Mouse (Mus musculus) gastrocnemius, postnatal 4 days (tissue): ENCODE results near the gene Kcnj8. TPM values are rescaled to one million over a fixed set of nuclear protein-coding genes. Genes with fewer than 3 reads are reported as not detected.
"Not testable (repeated sequence)": the region's sequence is repeated elsewhere in the genome, so short reads cannot be mapped to it uniquely, and the experiment has no call there.

Source experiments
- DNase-seq, 2 experiments: peaks; one replicate each; pipeline ENCODE4 v3.0.0; 2021 to 2022; ENCODE audit warnings: low spot score in 2 of 2, mixed read lengths in 2 of 2
- total RNA-seq, 2 experiments: library from RNA; stranded (reverse); gene quantifications; 2 replicates each; pipeline ENCODE4 v1.2.3; 2021

Kcnj8 gene
- total RNA-seq, 2 experiments from 2014 or later = 21.0 to 21.2 TPM

GRCm38 (mm10) chr6:142551482-142551881 is 19.9 kb downstream of the Kcnj8 start:
- DNase-seq = no peak

DNA sequence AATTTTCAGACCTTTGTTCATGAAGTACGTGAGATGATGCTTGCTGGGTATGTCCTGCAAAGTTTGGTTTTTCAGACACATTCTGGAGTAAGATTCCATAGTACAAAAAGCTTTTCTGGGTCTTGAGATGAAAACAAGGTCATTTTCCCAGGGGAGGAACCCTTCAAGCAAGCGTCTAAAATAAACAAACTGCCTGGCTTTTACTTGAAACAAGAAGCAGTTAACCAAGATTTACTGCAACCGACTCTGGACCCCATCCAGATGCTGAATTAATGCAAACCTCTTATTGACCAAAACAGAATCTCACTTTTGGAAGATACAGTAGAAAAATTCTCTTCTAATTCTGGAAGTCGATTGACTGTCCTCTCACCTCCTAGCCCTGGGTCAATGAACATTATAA is 20.5 kb downstream of the Kcnj8 start:
- DNase-seq = no peak

DNA sequence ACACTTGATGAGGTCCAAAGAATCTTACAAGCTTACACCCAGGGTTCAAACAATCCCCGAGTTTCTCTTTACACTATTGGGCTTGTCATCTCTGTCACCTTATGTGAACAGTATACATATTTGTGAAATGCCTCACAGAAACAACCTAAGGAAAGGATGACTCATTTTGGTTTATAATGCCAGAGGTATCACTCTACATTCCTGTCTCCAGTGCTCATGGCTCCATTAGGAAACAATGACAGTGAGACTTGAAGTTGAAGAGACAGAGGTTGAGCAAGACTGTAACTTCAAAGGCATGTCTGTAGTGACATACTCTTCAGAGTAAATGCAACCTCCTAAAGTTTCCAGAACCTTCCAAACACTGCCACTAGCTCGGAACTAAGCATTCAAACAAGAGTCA is 23.0 kb downstream of the Kcnj8 start:
- no peak for DNase-seq

DNA sequence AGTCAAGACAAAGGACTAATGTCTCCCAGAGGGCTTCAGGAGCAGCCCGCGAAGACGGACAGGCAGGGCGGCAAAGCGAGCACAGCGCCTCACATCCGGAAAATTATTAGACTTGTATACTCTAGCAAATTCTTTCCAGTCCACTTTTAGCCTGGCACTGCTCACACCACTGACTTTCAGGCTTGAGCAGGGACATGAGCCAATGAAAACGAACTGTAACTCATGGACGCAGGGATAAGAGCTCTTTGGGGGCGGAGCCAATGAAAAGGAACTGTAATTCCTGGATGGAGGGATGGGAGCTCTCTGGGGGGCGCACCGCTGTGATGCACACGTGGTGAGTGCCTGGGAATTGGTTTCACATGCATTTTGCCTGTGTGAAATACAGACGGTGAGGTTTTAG is 26.3 kb downstream of the Kcnj8 start:
- DNase-seq = no peak

DNA sequence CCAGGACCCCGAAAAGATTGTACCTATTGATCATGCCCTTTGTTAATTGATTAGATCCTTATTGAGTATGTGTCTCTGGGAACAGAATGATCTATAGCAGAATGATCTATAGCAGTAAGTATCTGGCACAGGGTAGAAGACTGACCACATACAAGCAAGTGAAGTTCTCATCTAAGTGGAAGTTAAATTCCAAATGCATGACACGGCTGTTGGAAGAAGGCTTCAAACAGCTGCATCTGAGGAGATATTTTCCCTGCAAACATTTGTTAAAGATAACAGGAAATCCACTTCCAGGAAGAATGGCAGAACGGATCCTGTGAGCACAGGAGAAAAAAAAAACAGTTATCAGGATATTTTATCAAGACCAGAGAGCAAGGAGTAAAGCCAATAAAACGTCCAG is 27.8 kb downstream of the Kcnj8 start:
- DNase-seq = no peak

DNA sequence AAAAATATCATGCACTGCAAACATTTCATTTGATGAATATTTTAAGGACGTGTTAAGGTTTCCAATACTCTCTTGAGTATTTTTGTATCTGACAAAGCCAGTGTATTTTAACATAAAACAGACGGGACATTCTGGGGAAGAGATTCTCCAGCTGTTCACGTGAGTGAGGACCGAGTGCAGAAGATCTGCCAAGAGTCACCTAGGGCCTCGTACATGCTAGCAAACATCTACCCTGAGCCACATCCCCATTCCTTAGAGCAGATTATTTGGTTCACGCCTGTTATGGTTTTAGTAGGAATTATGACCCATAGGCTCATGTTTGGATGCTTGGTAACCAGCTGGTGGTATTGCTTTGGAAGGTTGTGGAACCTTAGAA is 28.6 kb downstream of the Kcnj8 start:
- DNase-seq = no peak

GRCm38 (mm10) chr6:142542082-142542799 is 29.2 kb downstream of the Kcnj8 start:
- DNase-seq = no peak

GRCm38 (mm10) chr6:142540561-142541160 is 30.8 kb downstream of the Kcnj8 start:
- no peak for DNase-seq

- DNase-seq = no peak
These were observed 31.3 kb downstream of the Kcnj8 start for GRCm38 (mm10) chr6:142540131-142540530.

- DNase-seq = peak in 1 of 2 experiments; percentile 25
These were observed 32.9 kb downstream of the Kcnj8 start for GRCm38 (mm10) chr6:142538503-142538902.

GRCm38 (mm10) chr6:142533412-142533811 is 38.0 kb downstream of the Kcnj8 start:
- DNase-seq = no peak

DNA sequence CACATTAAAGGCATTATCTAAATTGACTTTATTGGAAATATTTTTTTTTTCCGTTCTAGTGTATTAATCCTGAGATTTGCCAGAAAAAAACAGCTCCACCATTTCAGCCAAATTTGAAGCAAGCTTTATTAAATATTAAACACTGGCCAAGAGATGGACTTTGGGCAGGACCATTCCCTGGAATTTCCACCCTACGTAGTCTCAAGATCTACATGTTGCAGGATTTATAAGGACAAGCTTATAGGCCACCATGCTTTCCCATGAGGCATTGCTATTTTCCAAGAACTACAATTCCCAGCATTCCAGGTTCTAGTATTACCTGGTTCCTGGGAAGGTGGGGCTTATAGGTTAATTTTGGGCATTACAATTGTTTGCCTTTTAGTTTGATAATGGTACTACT is 38.7 kb downstream of the Kcnj8 start:
- no peak for DNase-seq

- DNase-seq = no peak
These were observed 39.3 kb downstream of the Kcnj8 start for GRCm38 (mm10) chr6:142532141-142532540.

DNA sequence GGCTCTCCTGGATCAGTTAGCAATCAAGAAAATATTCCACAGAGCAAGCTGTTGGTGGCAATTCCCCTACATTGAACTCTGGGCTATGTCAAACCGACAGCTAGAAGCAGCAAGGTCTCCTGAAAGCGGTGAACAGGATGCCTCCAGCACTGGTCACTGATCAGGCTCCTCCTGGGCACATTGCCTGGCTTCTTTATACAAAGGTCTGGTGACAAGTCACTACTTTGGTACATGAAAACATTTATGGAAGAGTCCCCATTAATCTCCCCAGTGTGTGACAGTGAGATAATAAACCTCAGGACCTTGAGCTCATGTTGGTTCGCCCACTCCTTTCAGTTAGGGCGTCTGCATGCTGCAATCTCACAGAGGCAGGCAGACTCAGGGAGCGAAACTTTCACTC is 41.0 kb downstream of the Kcnj8 start:
- DNase-seq = no peak

- no peak for DNase-seq
These were observed 41.7 kb downstream of the Kcnj8 start for GRCm38 (mm10) chr6:142529680-142530079.

GRCm38 (mm10) chr6:142527931-142528562 is 43.4 kb downstream of the Kcnj8 start:
- no peak for DNase-seq

GRCm38 (mm10) chr6:142524635-142525308 is 46.6 kb downstream of the Kcnj8 start:
- peak in 1 of 2 experiments; percentile 63 for DNase-seq

GRCm38 (mm10) chr6:142521591-142522110 is 49.8 kb downstream of the Kcnj8 start:
- DNase-seq = no peak

- no peak for DNase-seq
These were observed 52.3 kb downstream of the Kcnj8 start for GRCm38 (mm10) chr6:142519110-142519509.

- not testable (repeated sequence) for DNase-seq
These were observed 56.0 kb downstream of the Kcnj8 start for GRCm38 (mm10) chr6:142515379-142515778.

GRCm38 (mm10) chr6:142514912-142515311 is 56.5 kb downstream of the Kcnj8 start:
- peak in 1 of 2 experiments; percentile 39 for DNase-seq
